Mouse (Mus musculus) cerebellum, adult 2 months (tissue): ENCODE measurements around the gene Slc30a4.

Experiments used
- CTCF ChIP-seq: fragments of 200-500 bp; IDR thresholded peaks from 2 replicates; pipeline ENCODE4 v1.5.1; 2011; ENCODE audit warnings: low read depth, mild to moderate bottlenecking, control low read depth, low read length, moderate library complexity, borderline replicate concordance; ENCODE audit not compliant: insufficient read depth
- POLR2A ChIP-seq: fragments of 200-500 bp; IDR thresholded peaks from 2 replicates; pipeline ENCODE4 v1.6.1; 2011; ENCODE audit warnings: low read length, control low read depth, borderline replicate concordance; ENCODE audit not compliant: insufficient read depth

DNA sequence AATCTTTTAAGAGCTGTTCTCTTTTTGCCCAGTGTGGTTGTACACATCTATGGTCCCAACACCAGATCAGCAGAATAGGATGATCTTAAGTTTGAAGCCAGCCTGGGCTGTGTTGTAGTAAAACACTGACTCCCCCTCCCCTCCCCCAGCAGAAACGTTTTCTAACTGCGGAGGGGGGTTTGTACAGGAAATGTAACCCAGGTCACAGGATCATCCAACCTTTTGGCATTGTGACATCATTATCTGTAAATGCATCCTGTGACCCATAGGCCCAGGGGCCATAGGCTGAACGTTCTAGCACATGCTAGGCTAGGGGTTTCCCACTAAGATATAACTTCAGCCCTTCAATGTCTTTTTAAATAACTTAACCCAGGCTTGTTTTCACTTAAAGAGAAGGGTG is 65.8 kb downstream of the Slc30a4 start, which contains the start of gene AA467197:
- TF ChIP-seq CTCF: no peak
- no peak for TF ChIP-seq POLR2A
